Mouse (Mus musculus) MEL (cell line): ENCODE results near the gene Vav3. TPM values are rescaled to one million over a fixed set of nuclear protein-coding genes. Genes with fewer than 3 reads are reported as not detected.

ENCODE experiments used
- DNase-seq: peaks from one replicate; pipeline ENCODE4 v3.0.0; 2011; ENCODE audit warnings: low read depth, low spot score
- H3K27ac ChIP-seq: 2 replicates; pipeline ENCODE4 v1.5.1; 2012; ENCODE audit warnings: low read depth, mild to moderate bottlenecking, control low read depth, low read length, moderate library complexity; ENCODE audit not compliant: control insufficient read depth
- H3K27me3 ChIP-seq, 2 experiments: fragments of 150-350 bp in 1 of 2; sonication (generic) in 1 of 2; 2 replicates each; pipeline ENCODE4 v1.6.1; 2012; ENCODE audit warnings: low read length in 2 of 2, mild to moderate bottlenecking in 2 of 2, improper control_type of control experiment in 1 of 2, moderate library complexity in 1 of 2; ENCODE audit not compliant: insufficient read depth in 2 of 2, control insufficient read depth in 1 of 2
- H3K36me3 ChIP-seq, 2 experiments: 2 replicates each; pipeline ENCODE4 v1.6.1; 2012 to 2014; ENCODE audit warnings: low read length in 2 of 2, improper control_type of control experiment in 1 of 2, inconsistent platforms in 1 of 2, mild to moderate bottlenecking in 1 of 2; ENCODE audit not compliant: insufficient read depth in 2 of 2, control insufficient read depth in 1 of 2
- H3K4me1 ChIP-seq, 2 experiments: fragments of 150-350 bp in 1 of 2; sonication (generic) in 1 of 2; 2 replicates each; pipeline ENCODE4 v1.6.1; 2012; ENCODE audit warnings: low read length in 2 of 2, improper control_type of control experiment in 1 of 2, mild to moderate bottlenecking in 1 of 2; ENCODE audit not compliant: insufficient read depth in 2 of 2, control insufficient read depth in 1 of 2
- H3K4me3 ChIP-seq, 2 experiments: fragments of 150-350 bp in 1 of 2; sonication (generic) in 1 of 2; 2 replicates each; pipeline ENCODE4 v1.5.1; 2012; ENCODE audit warnings: low read depth in 2 of 2, low read length in 2 of 2, mild to moderate bottlenecking in 2 of 2, moderate library complexity in 2 of 2, control low read depth in 1 of 2, improper control_type of control experiment in 1 of 2; ENCODE audit not compliant: control insufficient read depth in 1 of 2, insufficient read depth in 1 of 2
- H3K79me2 ChIP-seq: 2 replicates; pipeline ENCODE4 v1.6.1; 2012; ENCODE audit warnings: mild to moderate bottlenecking, low read length, moderate library complexity; ENCODE audit not compliant: control insufficient read depth, poor library complexity, insufficient read depth
- H3K9ac ChIP-seq: 2 replicates; pipeline ENCODE4 v1.6.1; 2012; ENCODE audit warnings: low read depth, mild to moderate bottlenecking, control low read depth, low read length, moderate library complexity; ENCODE audit not compliant: control insufficient read depth, poor library complexity, severe bottlenecking
- H3K9me3 ChIP-seq: fragments of 150-350 bp; sonication (generic); replicated peaks from 2 replicates; pipeline ENCODE4 v1.6.1; 2012; ENCODE audit warnings: mild to moderate bottlenecking, low read length, improper control_type of control experiment, moderate library complexity; ENCODE audit not compliant: insufficient read depth
- BHLHE40 ChIP-seq: IDR thresholded peaks from 2 replicates; pipeline ENCODE4 v1.6.1; 2012; ENCODE audit warnings: low read depth, mild to moderate bottlenecking, inconsistent platforms, low read length, improper control_type of control experiment, borderline replicate concordance
- CTCF ChIP-seq, 3 experiments: IDR thresholded peaks in 2 of 3; conservative IDR thresholded peaks in 1 of 3; 2 replicates each; pipeline ENCODE4 v1.5.1; 2011 to 2012; ENCODE audit warnings: low read length in 3 of 3, low read depth in 2 of 3, mild to moderate bottlenecking in 2 of 3, improper control_type of control experiment in 1 of 3, inconsistent platforms in 1 of 3, mixed read lengths in 1 of 3, moderate library complexity in 1 of 3; ENCODE audit not compliant: control insufficient read depth in 1 of 3, insufficient read depth in 1 of 3, poor library complexity in 1 of 3, severe bottlenecking in 1 of 3
- ELF1 ChIP-seq: IDR thresholded peaks from 2 replicates; pipeline ENCODE4 v1.6.1; 2014; ENCODE audit warnings: low read depth, mild to moderate bottlenecking, inconsistent platforms, low read length, improper control_type of control experiment, moderate library complexity
- EP300 ChIP-seq, 2 experiments: IDR thresholded peaks; 2 replicates each; pipeline ENCODE4 v1.6.1; 2011; ENCODE audit warnings: improper control_type of control experiment in 2 of 2, low read length in 2 of 2, low read depth in 1 of 2, mild to moderate bottlenecking in 1 of 2
- ETS1 ChIP-seq: IDR thresholded peaks from 2 replicates; pipeline ENCODE4 v1.6.1; 2012; ENCODE audit warnings: low read depth, mild to moderate bottlenecking, inconsistent platforms, low read length, improper control_type of control experiment, moderate library complexity
- GABPA ChIP-seq: IDR thresholded peaks from 2 replicates; pipeline ENCODE4 v1.6.1; 2012; ENCODE audit warnings: low read depth, mild to moderate bottlenecking, inconsistent platforms, low read length, improper control_type of control experiment, moderate library complexity
- GATA1 ChIP-seq: IDR thresholded peaks from 2 replicates; pipeline ENCODE4 v1.6.1; 2011; ENCODE audit warnings: low read depth, low read length, improper control_type of control experiment
- HCFC1 ChIP-seq: IDR thresholded peaks from 2 replicates; pipeline ENCODE4 v1.6.1; 2012; ENCODE audit warnings: low read depth, mild to moderate bottlenecking, inconsistent platforms, low read length, improper control_type of control experiment, moderate library complexity
- MAX ChIP-seq: IDR thresholded peaks from 2 replicates; pipeline ENCODE4 v1.6.1; 2011; ENCODE audit warnings: low read length, improper control_type of control experiment
- MYB ChIP-seq: IDR thresholded peaks from 2 replicates; pipeline ENCODE4 v1.6.1; 2011; ENCODE audit warnings: mild to moderate bottlenecking, low read depth, low read length, improper control_type of control experiment
- NELFE ChIP-seq: IDR thresholded peaks from 2 replicates; pipeline ENCODE4 v1.6.1; 2011; ENCODE audit warnings: low read depth, low read length, improper control_type of control experiment
- NRF1 ChIP-seq: IDR thresholded peaks from 2 replicates; pipeline ENCODE4 v1.6.1; 2014; ENCODE audit warnings: low read depth, mild to moderate bottlenecking, inconsistent platforms, low read length, improper control_type of control experiment, moderate library complexity; ENCODE audit not compliant: poor library complexity, insufficient read depth, severe bottlenecking
- RAD21 ChIP-seq: IDR thresholded peaks from 2 replicates; pipeline ENCODE4 v1.6.1; 2011; ENCODE audit warnings: mild to moderate bottlenecking, low read depth, low read length, improper control_type of control experiment
- RCOR1 ChIP-seq: IDR thresholded peaks from 2 replicates; pipeline ENCODE4 v1.6.1; 2012; ENCODE audit warnings: low read depth, mild to moderate bottlenecking, inconsistent platforms, low read length, improper control_type of control experiment
- SIN3A ChIP-seq: IDR thresholded peaks from 2 replicates; pipeline ENCODE4 v1.6.1; 2012; ENCODE audit warnings: low read length, improper control_type of control experiment, inconsistent platforms
- TAL1 ChIP-seq: IDR thresholded peaks from 2 replicates; pipeline ENCODE4 v1.6.1; 2012; ENCODE audit warnings: mild to moderate bottlenecking, inconsistent platforms, low read length, moderate library complexity, mixed read lengths
- TBP ChIP-seq: IDR thresholded peaks from 2 replicates; pipeline ENCODE4 v1.8.0; 2011; ENCODE audit warnings: low read depth, low read length, improper control_type of control experiment
- TCF12 ChIP-seq: IDR thresholded peaks from 2 replicates; pipeline ENCODE4 v1.6.1; 2014; ENCODE audit warnings: low read depth, mild to moderate bottlenecking, inconsistent platforms, low read length, improper control_type of control experiment, moderate library complexity
- UBTF ChIP-seq: IDR thresholded peaks from 2 replicates; pipeline ENCODE4 v1.6.1; 2012; ENCODE audit warnings: low read depth, mild to moderate bottlenecking, inconsistent platforms, low read length, improper control_type of control experiment, moderate library complexity, borderline replicate concordance; ENCODE audit not compliant: insufficient read depth
- USF1 ChIP-seq: IDR thresholded peaks from 2 replicates; pipeline ENCODE4 v1.6.1; 2014; ENCODE audit warnings: low read depth, mild to moderate bottlenecking, inconsistent platforms, low read length, improper control_type of control experiment, moderate library complexity
- USF2 ChIP-seq, 2 experiments: IDR thresholded peaks; 2 replicates each; pipeline ENCODE4 v1.6.1; 2011 to 2012; ENCODE audit warnings: improper control_type of control experiment in 2 of 2, low read length in 2 of 2, borderline replicate concordance in 1 of 2, inconsistent platforms in 1 of 2, low read depth in 1 of 2, mild to moderate bottlenecking in 1 of 2; ENCODE audit not compliant: insufficient read depth in 1 of 2
- ZMIZ1 ChIP-seq: IDR thresholded peaks from 2 replicates; pipeline ENCODE4 v1.6.1; 2012; ENCODE audit warnings: low read depth, mild to moderate bottlenecking, inconsistent platforms, low read length, improper control_type of control experiment, moderate library complexity
- polyA plus RNA-seq, 2 experiments: library from polyadenylated mRNA; stranded (reverse) in 1 of 2; unstranded in 1 of 2; fragments of >175 nt in 1 of 2; fragments of >200 nt in 1 of 2; gene quantifications; 2 replicates each; pipeline versions ENCODE4 v1.2.1 to v1.2.4; 2012; ENCODE audit warnings: low replicate concordance in 2 of 2, low read depth in 1 of 2; ENCODE audit not compliant: insufficient read length in 2 of 2, insufficient read depth in 1 of 2, missing spikeins in 1 of 2
- total RNA-seq: library from RNA; depleted of rRNA; stranded (reverse); fragments of 300-350 nt; gene quantifications from 2 replicates; pipeline ENCODE4 v1.2.3, GENCODE M21; 2012

Vav3 gene
- total and polyA plus RNA-seq, 3 experiments = not detected

GRCm38 (mm10) chr3:109308468-109308867 lies 32.0 kb upstream of the Vav3 start:
- peaks cover 0 to 32% of the 10 kb centered on the region in 2 experiments; a peak in 2 of 4 replicates for H3K36me3 ChIP-seq
- TF ChIP-seq USF2 (IDR thresholded peaks at IDR 0.05; ENCODE audit: borderline replicate concordance in 1 of 2, insufficient read depth in 1 of 2, low read depth in 1 of 2, low read length in 2 of 2) (no peak), EP300 (IDR thresholded peaks at IDR 0.05; ENCODE audit: low read depth in 1 of 2, low read length in 2 of 2) (peak; percentile 92 to 97), CTCF (IDR thresholded peaks at IDR 0.05 in 2 of 3, conservative IDR thresholded peaks at IDR 0.05 in 1 of 3; ENCODE audit: control insufficient read depth in 1 of 3, insufficient read depth in 1 of 3, low read depth in 2 of 3, low read length in 3 of 3, poor library complexity in 1 of 3, severe bottlenecking in 1 of 3) (no peak), USF1 (peak; percentile 72), RAD21 (no peak), MYB (no peak), TCF12 (peak; percentile 92), ETS1 (peak; percentile 95), GATA1 (peak; percentile 96), MAX (no peak), GABPA (no peak), SIN3A (peak; percentile 63; the same call in 1 of the 2 replicates), BHLHE40 (no peak), UBTF (no peak), HCFC1 (no peak), NELFE (no peak), ZMIZ1 (no peak), RCOR1 (peak; percentile 76), TAL1 (peak; percentile 74), ELF1 (no peak), TBP (no peak), NRF1 (no peak)
- H3K79me2 ChIP-seq = no peaks in the 10 kb centered on the region
- H3K4me3 ChIP-seq = no peak overlapping the region
- DNase-seq = peak; percentile 61
- H3K9ac ChIP-seq = no peak overlapping the region
- no peaks in the 10 kb centered on the region for H3K9me3 ChIP-seq
- peak overlapping the region; percentile 5; the same call in 1 of the 2 replicates for H3K27ac ChIP-seq
- H3K27me3 ChIP-seq = no peaks in the 10 kb centered on the region
- H3K4me1 ChIP-seq = peaks cover 2 to 33% of the 10 kb centered on the region in 2 experiments; a peak in 3 of 4 replicates
